Mouse (Mus musculus) lung, postnatal 0 days (tissue): ENCODE results near the gene Rora. TPM values are rescaled to one million over a fixed set of nuclear protein-coding genes. Genes with fewer than 3 reads are reported as not detected.

Source experiments
- ATAC-seq: fragments of 200-750 bp; cut with Nextera tagmentation; 2 replicates; pipeline ENCODE4 v1.8.0; 2017; ENCODE audit warnings: moderate library complexity
- DNase-seq: peaks from one replicate; pipeline ENCODE4 v3.0.0-alpha.2; 2016; ENCODE audit warnings: low spot score
- H3K27ac ChIP-seq: fragments of 300-500 bp; sonication (generic); 2 replicates; pipeline ENCODE4 v1.5.1; 2014; ENCODE audit warnings: antibody characterized with exemption, mild to moderate bottlenecking, low read length, mixed read lengths
- H3K27me3 ChIP-seq: fragments of 300-500 bp; sonication (generic); replicated peaks from 2 replicates; pipeline ENCODE4 v1.6.1; 2014; ENCODE audit warnings: low read length, mixed read lengths; ENCODE audit not compliant: insufficient read depth
- H3K36me3 ChIP-seq: fragments of 300-500 bp; sonication (generic); 2 replicates; pipeline ENCODE4 v1.6.1; 2014; ENCODE audit warnings: low read length, mixed read lengths; ENCODE audit not compliant: insufficient read depth
- H3K4me1 ChIP-seq: fragments of 300-500 bp; sonication (generic); 2 replicates; pipeline ENCODE4 v1.6.1; 2014; ENCODE audit warnings: antibody characterized with exemption, low read depth, low read length, mixed read lengths; ENCODE audit not compliant: insufficient read depth
- H3K4me2 ChIP-seq: fragments of 300-500 bp; sonication (generic); replicated peaks from 2 replicates; pipeline ENCODE4 v1.6.1; 2014; ENCODE audit warnings: low read depth, mild to moderate bottlenecking, low read length, moderate library complexity, mixed read lengths
- H3K4me3 ChIP-seq: fragments of 300-500 bp; sonication (generic); 2 replicates; pipeline ENCODE4 v1.5.1; 2014; ENCODE audit warnings: low read depth, low read length
- H3K9ac ChIP-seq: fragments of 300-500 bp; sonication (generic); replicated peaks from 2 replicates; pipeline ENCODE4 v1.6.1; 2014; ENCODE audit warnings: low read depth, mild to moderate bottlenecking
- H3K9me3 ChIP-seq: fragments of 300-500 bp; sonication (generic); 2 replicates; pipeline ENCODE4 v1.6.1; 2016; ENCODE audit warnings: low read length, mixed read lengths
- CTCF ChIP-seq: IDR thresholded peaks from 2 replicates; pipeline ENCODE4 v1.5.1; 2016; ENCODE audit warnings: antibody characterized with exemption, mild to moderate bottlenecking
- EP300 ChIP-seq: IDR thresholded peaks from 2 replicates; pipeline ENCODE4 v1.6.1; 2016; ENCODE audit warnings: antibody characterized with exemption, mild to moderate bottlenecking, control low read depth
- WGBS: fragments of 180-500 bp; shearing (Covaris S2); extraction: QIAGEN DNeasy Blood & Tissue Kit; methylation state at CpG from one replicate; pipeline ENCODE4 v1.1.7; 2014; 5-methylcytosine and 5-hydroxymethylcytosine counted together
- polyA plus RNA-seq: library from polyadenylated mRNA; unstranded; fragments of >200 nt; fragmentation: Nextera tagmentation; extraction: Ambion mirVana; gene quantifications from 2 replicates; pipeline ENCODE4 v1.2.1, GENCODE M21; 2015

The Rora gene
- polyA plus RNA-seq, 1 experiment from 2014 or later: 18.8 TPM

DNA sequence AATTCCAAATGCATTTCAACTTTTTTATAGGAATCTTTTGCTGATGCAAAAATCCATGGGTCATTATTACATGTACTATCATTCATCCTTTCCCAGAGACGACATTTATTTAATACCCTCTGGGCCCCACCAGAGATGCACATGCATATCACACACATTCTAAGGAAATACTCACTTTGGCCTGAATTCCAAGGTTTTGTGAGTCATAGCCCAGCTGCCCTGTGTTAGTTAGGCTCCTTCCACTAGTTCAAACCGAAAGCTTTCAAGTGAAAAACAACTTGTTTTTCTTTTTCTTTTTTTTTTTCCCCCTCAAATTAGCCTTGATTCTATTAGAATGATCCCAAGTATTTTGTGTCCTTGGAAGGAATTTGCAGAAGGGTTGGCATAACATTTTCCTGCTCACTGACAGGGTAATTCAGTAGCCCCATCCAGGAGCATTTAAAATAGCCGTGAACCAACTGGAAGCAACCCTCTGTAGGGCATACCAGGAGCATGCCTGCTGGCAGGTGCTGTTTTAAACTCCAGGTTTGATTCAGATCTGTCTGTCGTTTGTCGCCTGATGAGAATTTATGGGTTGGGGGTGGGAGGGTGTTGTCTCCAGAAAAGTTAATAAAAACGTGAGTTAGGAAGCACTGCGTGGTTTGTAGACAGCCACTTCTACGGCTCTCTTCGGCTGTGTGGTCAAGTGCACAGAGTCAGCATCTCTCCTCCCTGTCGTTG lies 621.3 kb downstream of the Rora start:
- no peak for TF ChIP-seq EP300
- no peak for TF ChIP-seq CTCF
- ATAC-seq: no peak
- no peaks in the 10 kb centered on the region for H3K9me3 ChIP-seq
- no peak overlapping the region for H3K4me3 ChIP-seq
- no peak overlapping the region for H3K4me2 ChIP-seq
- no peak for DNase-seq
- WGBS: 69% methylated on average over 10 of the region's 10 CpGs
- H3K4me1 ChIP-seq: no peaks in the 10 kb centered on the region
- H3K27me3 ChIP-seq: no peaks in the 10 kb centered on the region
- H3K9ac ChIP-seq: no peak overlapping the region
- no peaks in the 10 kb centered on the region for H3K36me3 ChIP-seq
- H3K27ac ChIP-seq: no peak overlapping the region

DNA sequence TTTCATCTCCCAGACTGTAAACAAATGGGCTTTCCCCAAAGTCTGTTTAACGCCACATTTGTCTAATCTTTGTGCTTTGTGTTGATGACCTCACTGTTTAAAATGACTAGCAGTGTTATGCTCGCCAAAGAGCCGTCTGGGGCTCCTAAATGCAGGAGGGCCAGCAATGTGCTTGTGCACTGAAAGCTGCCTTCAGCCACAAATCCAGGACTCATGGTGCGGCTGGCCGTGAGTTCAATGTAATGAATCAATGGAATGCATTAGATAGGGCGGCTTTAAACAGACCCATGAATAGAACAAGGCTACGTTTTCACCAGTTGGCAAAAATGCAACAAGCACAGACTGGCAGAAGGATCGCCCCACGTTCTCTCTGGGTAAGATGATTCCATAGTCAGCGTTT lies 623.7 kb downstream of the Rora start:
- DNase-seq (no peak), ATAC-seq (no peak)
- TF ChIP-seq EP300 (no peak), CTCF (no peak)
- no peak overlapping the region for H3K27ac ChIP-seq
- no peaks in the 10 kb centered on the region for H3K27me3 ChIP-seq
- H3K36me3 ChIP-seq: no peaks in the 10 kb centered on the region
- 53% methylated on average over 10 of the region's 10 CpGs for WGBS
- no peaks in the 10 kb centered on the region for H3K9me3 ChIP-seq
- H3K9ac ChIP-seq: no peak overlapping the region
- H3K4me1 ChIP-seq: no peaks in the 10 kb centered on the region
- no peak overlapping the region for H3K4me2 ChIP-seq
- no peak overlapping the region for H3K4me3 ChIP-seq

DNA sequence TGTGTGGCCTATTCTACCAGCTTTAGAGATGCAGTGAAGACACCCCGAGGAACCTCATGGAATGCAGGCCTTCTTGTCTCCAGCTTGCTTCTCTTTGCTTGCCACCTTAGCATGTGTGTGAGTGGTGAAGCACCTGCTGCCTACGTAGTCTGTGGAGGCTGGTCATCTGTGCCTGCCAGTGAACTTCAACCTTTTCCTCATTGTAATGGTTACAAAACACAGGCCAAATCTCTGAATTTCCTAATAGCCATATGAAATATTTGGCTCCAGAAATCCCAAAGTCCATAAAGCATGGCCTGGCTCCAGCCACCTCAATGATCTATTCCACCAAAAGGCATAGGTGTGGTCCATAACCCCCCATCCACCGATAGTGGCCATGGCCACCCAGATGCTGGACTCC lies 631.4 kb downstream of the Rora start:
- 87% methylated on average over 3 of the region's 3 CpGs for WGBS
- no peak for DNase-seq
- no peak for TF ChIP-seq EP300
- no peak for TF ChIP-seq CTCF

DNA sequence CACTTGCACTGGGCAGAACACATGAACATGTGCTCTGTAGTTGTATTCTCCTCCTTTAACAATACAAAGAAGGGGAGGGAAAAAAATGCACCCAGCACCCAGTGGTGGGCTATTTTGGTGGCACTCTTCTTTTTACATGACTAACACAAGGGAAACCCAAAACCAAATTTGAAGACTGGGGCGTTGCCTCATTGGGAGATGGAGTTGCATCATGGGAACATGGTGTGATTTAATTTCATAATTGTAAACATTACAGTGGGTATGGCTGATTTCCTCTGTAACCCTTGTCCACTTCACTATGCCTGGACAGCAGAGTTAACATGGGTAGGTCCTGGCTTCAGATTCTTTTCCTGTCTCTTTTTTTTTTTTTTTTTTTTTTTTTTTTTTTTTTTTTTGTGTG lies 634.5 kb downstream of the Rora start:
- H3K36me3 ChIP-seq: no peaks in the 10 kb centered on the region
- no peak overlapping the region for H3K9ac ChIP-seq
- TF ChIP-seq EP300 (peak; percentile 88), CTCF (no peak)
- no peak overlapping the region for H3K4me2 ChIP-seq
- H3K4me1 ChIP-seq: peaks cover 16% of the 10 kb centered on the region; the same call in 1 of the 2 replicates
- H3K9me3 ChIP-seq: no peaks in the 10 kb centered on the region
- no peak overlapping the region for H3K4me3 ChIP-seq
- no peak for ATAC-seq
- no peak overlapping the region for H3K27ac ChIP-seq
- WGBS: 42% methylated on average over 1 of the region's 1 CpGs
- peak; percentile 79 for DNase-seq
- peaks cover 4% of the 10 kb centered on the region; the same call in 1 of the 2 replicates for H3K27me3 ChIP-seq

More for the DNA sequence above, 631.4 kb downstream of the Rora start:
- Histone ChIP-seq H3K9me3 (no peaks in the 10 kb centered on the region), H3K4me3 (no peak overlapping the region), H3K27ac (no peak overlapping the region), H3K27me3 (no peaks in the 10 kb centered on the region), H3K4me1 (peaks cover 5% of the 10 kb centered on the region; the same call in 1 of the 2 replicates), H3K9ac (no peak overlapping the region), H3K36me3 (no peaks in the 10 kb centered on the region), H3K4me2 (no peak overlapping the region)
- no peak for ATAC-seq

GRCm38 (mm10) chr9:69288586-69288985 lies 635.0 kb downstream of the Rora start:
- Histone ChIP-seq H3K9me3 (no peaks in the 10 kb centered on the region), H3K9ac (no peak overlapping the region), H3K27ac (no peak overlapping the region), H3K4me3 (no peak overlapping the region), H3K27me3 (peaks cover 6% of the 10 kb centered on the region; the same call in 1 of the 2 replicates), H3K4me1 (peaks cover 16% of the 10 kb centered on the region; the same call in 1 of the 2 replicates), H3K4me2 (peak overlapping the region; percentile 91; the same call in 1 of the 2 replicates), H3K36me3 (no peaks in the 10 kb centered on the region)
- no peak for ATAC-seq
- 42% methylated on average over 5 of the region's 5 CpGs for WGBS
- TF ChIP-seq CTCF: no peak
- no peak for TF ChIP-seq EP300
- no peak for DNase-seq

GRCm38 (mm10) chr9:69289056-69290017 lies 635.8 kb downstream of the Rora start:
- ATAC-seq (peak; percentile 97), DNase-seq (peak; percentile 96)
- Histone ChIP-seq H3K27ac (peak overlapping the region; percentile 77), H3K9me3 (no peaks in the 10 kb centered on the region), H3K36me3 (no peaks in the 10 kb centered on the region), H3K4me3 (peak overlapping the region; percentile 78), H3K4me2 (peak overlapping the region; percentile 91), H3K4me1 (peaks cover 16% of the 10 kb centered on the region; the same call in 1 of the 2 replicates), H3K27me3 (peaks cover 6% of the 10 kb centered on the region; the same call in 1 of the 2 replicates), H3K9ac (peak overlapping the region; percentile 75)
- TF ChIP-seq CTCF: peak; percentile 27; the same call in 1 of the 2 replicates
- TF ChIP-seq EP300: no peak
- WGBS: 2% methylated on average over 18 of the region's 59 CpGs
